Mouse (Mus musculus) liver, embryonic 16.5 days (tissue): ENCODE measurements around the gene Igll1. TPM values are rescaled to one million over a fixed set of nuclear protein-coding genes. Genes with fewer than 3 reads are reported as not detected.

Experiments
- ATAC-seq: fragments of 200-750 bp; cut with Nextera tagmentation; 2 replicates; pipeline ENCODE4 v1.8.0; 2017; ENCODE audit warnings: low read depth, mild to moderate bottlenecking, moderate number of reproducible peaks, moderate library complexity
- H3K27ac ChIP-seq: fragments of 300-500 bp; sonication (generic); 2 replicates; pipeline ENCODE4 v1.5.1; 2014; ENCODE audit warnings: mild to moderate bottlenecking, low read length
- H3K27me3 ChIP-seq: fragments of 300-500 bp; sonication (generic); 2 replicates; pipeline ENCODE4 v1.6.1; 2014; ENCODE audit warnings: low read depth, low read length, mixed read lengths; ENCODE audit not compliant: control insufficient read depth, insufficient read depth
- H3K36me3 ChIP-seq: fragments of 300-500 bp; sonication (generic); 2 replicates; pipeline ENCODE4 v1.6.1; 2014; ENCODE audit warnings: mild to moderate bottlenecking; ENCODE audit not compliant: control insufficient read depth, insufficient read depth
- H3K4me1 ChIP-seq: fragments of 300-500 bp; sonication (generic); 2 replicates; pipeline ENCODE4 v1.6.1; 2014; ENCODE audit warnings: low read depth, low read length, mixed read lengths; ENCODE audit not compliant: control insufficient read depth
- H3K4me2 ChIP-seq: fragments of 300-500 bp; sonication (generic); 2 replicates; pipeline ENCODE4 v1.6.1; 2014; ENCODE audit warnings: low read depth, low read length, mixed read lengths
- H3K4me3 ChIP-seq: fragments of 300-500 bp; sonication (generic); 2 replicates; pipeline ENCODE4 v1.5.1; 2014; ENCODE audit warnings: low read depth, mild to moderate bottlenecking, low read length
- H3K9ac ChIP-seq: fragments of 300-500 bp; sonication (generic); 2 replicates; pipeline ENCODE4 v1.6.1; 2014; ENCODE audit warnings: low read depth, low read length
- H3K9me3 ChIP-seq: fragments of 300-500 bp; sonication (generic); replicated peaks from 2 replicates; pipeline ENCODE4 v1.6.1; 2016; ENCODE audit warnings: low read length; ENCODE audit not compliant: control insufficient read depth
- WGBS: fragments of 180-500 bp; shearing (Covaris S2); extraction: QIAGEN DNeasy Blood & Tissue Kit; methylation state at CpG from one replicate; pipeline ENCODE4 v1.1.7; 2014; ENCODE audit not compliant: insufficient replicate concordance; 5-methylcytosine and 5-hydroxymethylcytosine counted together
- polyA plus RNA-seq: library from polyadenylated mRNA; unstranded; fragments of >200 nt; fragmentation: Nextera tagmentation; extraction: Ambion mirVana; gene quantifications from 2 replicates; pipeline ENCODE4 v1.2.1, GENCODE M21; 2015

Gene Igll1
- polyA plus RNA-seq, 1 experiment from 2014 or later: 20.5 TPM

GRCm38 (mm10) chr16:16825476-16825875, 38.3 kb downstream of the Igll1 start:
- Histone ChIP-seq H3K27me3 (no peaks in the 10 kb centered on the region), H3K36me3 (no peaks in the 10 kb centered on the region), H3K9ac (no peak overlapping the region), H3K9me3 (no peaks in the 10 kb centered on the region), H3K4me2 (no peak overlapping the region), H3K27ac (no peak overlapping the region), H3K4me3 (no peak overlapping the region), H3K4me1 (peaks cover 7% of the 10 kb centered on the region)
- no peak for ATAC-seq
- 50% methylated on average over 5 of the region's 5 CpGs for WGBS

Other genes with a start within 250 kb of the Igll1 start
- not detected in 2 replicates for gene Olfr19, start 187.6 kb downstream of the Igll1 start, polyA plus RNA-seq
- not detected in 2 replicates for gene Spag6l, start 34.5 kb downstream of the Igll1 start, polyA plus RNA-seq
- 19.3 and 22.6 TPM in 2 replicates for gene Top3b, start 6.8 kb upstream of the Igll1 start, polyA plus RNA-seq
- 12.4 and 15.4 TPM in 2 replicates for gene Vpreb1, start 6.9 kb upstream of the Igll1 start, polyA plus RNA-seq
- 7.5 and 8.1 TPM in 2 replicates for gene Ppm1f, start 32.5 kb upstream of the Igll1 start, polyA plus RNA-seq
- gene Mapk1, start 119.4 kb upstream of the Igll1 start, polyA plus RNA-seq: 72.0 and 74.9 TPM in 2 replicates
- 0.68 and 0.93 TPM in 2 replicates for gene Ypel1, start 205.7 kb upstream of the Igll1 start, polyA plus RNA-seq
- 52.5 and 55.9 TPM in 2 replicates for gene Ppil2, start 247.3 kb upstream of the Igll1 start, polyA plus RNA-seq